Mouse (Mus musculus) kidney, embryonic 15.5 days (tissue): ENCODE measurements around the gene Rd3. TPM values are rescaled to one million over a fixed set of nuclear protein-coding genes. Genes with fewer than 3 reads are reported as not detected.

ENCODE experiments used
- ATAC-seq: fragments of 200-750 bp; cut with Nextera tagmentation; replicated peaks from 2 replicates; pipeline ENCODE4 v1.8.0; 2017; ENCODE audit warnings: moderate TSS enrichment; ENCODE audit not compliant: low FRiP score
- H3K27ac ChIP-seq: fragments of 300-500 bp; sonication (generic); 2 replicates; pipeline ENCODE4 v1.5.1; 2015; ENCODE audit warnings: mild to moderate bottlenecking, inconsistent platforms
- H3K27me3 ChIP-seq: fragments of 300-500 bp; sonication (generic); 2 replicates; pipeline ENCODE4 v1.6.1; 2015; ENCODE audit warnings: inconsistent platforms
- H3K36me3 ChIP-seq: fragments of 300-500 bp; sonication (generic); 2 replicates; pipeline ENCODE4 v1.6.1; 2015; ENCODE audit warnings: inconsistent platforms
- H3K4me1 ChIP-seq: fragments of 300-500 bp; sonication (generic); 2 replicates; pipeline ENCODE4 v1.6.1; 2015; ENCODE audit warnings: inconsistent platforms
- H3K4me2 ChIP-seq: fragments of 300-500 bp; sonication (generic); 2 replicates; pipeline ENCODE4 v1.6.1; 2015; ENCODE audit warnings: moderate library complexity, mild to moderate bottlenecking, inconsistent platforms
- H3K4me3 ChIP-seq: fragments of 300-500 bp; sonication (generic); replicated peaks from 2 replicates; pipeline ENCODE4 v1.5.1; 2015; ENCODE audit warnings: mild to moderate bottlenecking, inconsistent platforms
- H3K9ac ChIP-seq: fragments of 300-500 bp; sonication (generic); 2 replicates; pipeline ENCODE4 v1.6.1; 2015; ENCODE audit warnings: mild to moderate bottlenecking, inconsistent platforms
- H3K9me3 ChIP-seq: fragments of 300-500 bp; sonication (generic); replicated peaks from 2 replicates; pipeline ENCODE4 v1.6.1; 2016; ENCODE audit warnings: inconsistent platforms
- WGBS: fragments of 180-500 bp; shearing (Covaris S2); methylation state at CpG from one replicate; pipeline ENCODE4 v1.1.7; 2015; ENCODE audit warnings: mixed read lengths; 5-methylcytosine and 5-hydroxymethylcytosine counted together
- polyA plus RNA-seq: library from polyadenylated mRNA; unstranded; fragments of >200 nt; fragmentation: Nextera tagmentation; extraction: Ambion mirVana; gene quantifications from 2 replicates; pipeline ENCODE4 v1.2.1, GENCODE M21; 2015

Gene Rd3
- polyA plus RNA-seq, 1 experiment from 2014 or later = 0.45 TPM

GRCm38 (mm10) chr1:191969939-191970338 lies 7.2 kb upstream of the Rd3 start:
- H3K4me3 ChIP-seq = no peak overlapping the region
- no peaks in the 10 kb centered on the region for H3K9me3 ChIP-seq
- no peak overlapping the region for H3K27ac ChIP-seq
- no peak overlapping the region for H3K9ac ChIP-seq
- H3K4me2 ChIP-seq = no peak overlapping the region
- ATAC-seq = no peak
- H3K27me3 ChIP-seq = no peaks in the 10 kb centered on the region
- H3K4me1 ChIP-seq = peaks cover 9% of the 10 kb centered on the region
- H3K36me3 ChIP-seq = no peaks in the 10 kb centered on the region
- 62% methylated on average over 5 of the region's 5 CpGs for WGBS

GRCm38 (mm10) chr1:191974509-191975405 lies 2.4 kb upstream of the Rd3 start:
- Histone ChIP-seq H3K27ac (peak overlapping the region; percentile 46; the same call in 1 of the 2 replicates), H3K36me3 (no peaks in the 10 kb centered on the region), H3K27me3 (no peaks in the 10 kb centered on the region), H3K9ac (no peak overlapping the region), H3K4me2 (no peak overlapping the region), H3K4me3 (no peak overlapping the region), H3K4me1 (peaks cover 22% of the 10 kb centered on the region), H3K9me3 (no peaks in the 10 kb centered on the region)
- WGBS = 51% methylated on average over 13 of the region's 13 CpGs
- ATAC-seq = peak; percentile 79

- Histone ChIP-seq H3K9me3 (no peaks in the 10 kb centered on the region), H3K36me3 (no peaks in the 10 kb centered on the region), H3K27ac (peak overlapping the region; percentile 14; the same call in 1 of the 2 replicates), H3K4me3 (no peak overlapping the region), H3K27me3 (no peaks in the 10 kb centered on the region), H3K4me2 (no peak overlapping the region), H3K9ac (no peak overlapping the region), H3K4me1 (peaks cover 18% of the 10 kb centered on the region)
- 22% methylated on average over 6 of the region's 6 CpGs for WGBS
- peak; percentile 70 for ATAC-seq
Measured at GRCm38 (mm10) chr1:191981426-191982102, 4.4 kb downstream of the Rd3 start.

- H3K4me2 ChIP-seq = no peak overlapping the region
- 74% methylated on average over 8 of the region's 8 CpGs for WGBS
- ATAC-seq = no peak
- peaks cover under 1% of the 10 kb centered on the region; the same call in 1 of the 2 replicates for H3K4me1 ChIP-seq
- H3K36me3 ChIP-seq = no peaks in the 10 kb centered on the region
- H3K9me3 ChIP-seq = no peaks in the 10 kb centered on the region
- H3K27me3 ChIP-seq = no peaks in the 10 kb centered on the region
- H3K4me3 ChIP-seq = no peak overlapping the region
- no peak overlapping the region for H3K27ac ChIP-seq
- no peak overlapping the region for H3K9ac ChIP-seq
Measured at GRCm38 (mm10) chr1:191986674-191987480, 9.7 kb downstream of the Rd3 start.

DNA sequence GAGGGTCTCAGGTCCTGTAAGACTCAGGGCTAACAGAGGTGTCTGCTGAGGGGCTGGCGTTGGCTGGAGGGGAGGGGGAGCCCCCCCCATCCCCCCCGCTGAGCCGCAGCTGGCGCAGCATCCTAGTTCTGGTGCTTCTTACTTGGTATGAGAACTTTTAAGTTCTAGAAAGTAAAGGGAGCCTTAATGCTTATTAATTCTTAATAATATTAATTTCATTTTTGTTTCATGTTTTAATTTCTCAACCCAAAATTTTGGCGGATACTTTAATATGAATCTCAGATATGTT lies 10.3 kb downstream of the Rd3 start:
- ATAC-seq = no peak

DNA sequence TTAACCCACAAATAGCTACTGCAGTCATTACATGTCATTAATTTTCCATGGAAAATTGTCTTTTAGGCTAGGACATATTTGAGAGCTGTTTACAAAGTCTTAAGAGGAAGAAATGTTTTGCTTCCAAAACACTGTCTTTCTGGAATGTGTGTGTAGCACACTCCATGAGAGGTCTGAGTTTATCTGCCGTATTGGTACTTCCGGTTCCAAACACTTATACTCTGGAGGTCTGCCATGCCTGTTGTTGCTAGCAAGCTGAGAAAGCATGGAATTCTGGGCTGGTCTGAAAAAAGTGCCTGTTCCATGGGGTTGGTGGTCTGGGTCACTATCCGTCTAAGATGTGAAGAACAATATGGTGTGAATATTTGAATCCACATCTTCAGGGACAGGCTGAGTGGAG lies 11.5 kb downstream of the Rd3 start:
- Histone ChIP-seq H3K27ac (no peak overlapping the region), H3K27me3 (no peaks in the 10 kb centered on the region), H3K4me2 (no peak overlapping the region), H3K4me1 (peaks cover 9% of the 10 kb centered on the region), H3K36me3 (no peaks in the 10 kb centered on the region), H3K9ac (no peak overlapping the region), H3K4me3 (no peak overlapping the region), H3K9me3 (no peaks in the 10 kb centered on the region)
- no peak for ATAC-seq
- WGBS = 84% methylated on average over 3 of the region's 3 CpGs

More for the DNA sequence above, 10.3 kb downstream of the Rd3 start:
- 64% methylated on average over 5 of the region's 5 CpGs for WGBS
- Histone ChIP-seq H3K4me3 (no peak overlapping the region), H3K4me1 (peaks cover 6% of the 10 kb centered on the region), H3K36me3 (no peaks in the 10 kb centered on the region), H3K9ac (no peak overlapping the region), H3K9me3 (no peaks in the 10 kb centered on the region), H3K4me2 (no peak overlapping the region), H3K27ac (no peak overlapping the region), H3K27me3 (no peaks in the 10 kb centered on the region)

- peaks cover 9% of the 10 kb centered on the region for H3K4me1 ChIP-seq
- no peak overlapping the region for H3K9ac ChIP-seq
- H3K4me2 ChIP-seq = peak overlapping the region; percentile 70
- peak overlapping the region; percentile 56 for H3K4me3 ChIP-seq
- no peaks in the 10 kb centered on the region for H3K9me3 ChIP-seq
- 91% methylated on average over 5 of the region's 5 CpGs for WGBS
- H3K27me3 ChIP-seq = no peaks in the 10 kb centered on the region
- no peak for ATAC-seq
- no peak overlapping the region for H3K27ac ChIP-seq
- no peaks in the 10 kb centered on the region for H3K36me3 ChIP-seq
Measured at GRCm38 (mm10) chr1:191989060-191989459, 11.9 kb downstream of the Rd3 start.

DNA sequence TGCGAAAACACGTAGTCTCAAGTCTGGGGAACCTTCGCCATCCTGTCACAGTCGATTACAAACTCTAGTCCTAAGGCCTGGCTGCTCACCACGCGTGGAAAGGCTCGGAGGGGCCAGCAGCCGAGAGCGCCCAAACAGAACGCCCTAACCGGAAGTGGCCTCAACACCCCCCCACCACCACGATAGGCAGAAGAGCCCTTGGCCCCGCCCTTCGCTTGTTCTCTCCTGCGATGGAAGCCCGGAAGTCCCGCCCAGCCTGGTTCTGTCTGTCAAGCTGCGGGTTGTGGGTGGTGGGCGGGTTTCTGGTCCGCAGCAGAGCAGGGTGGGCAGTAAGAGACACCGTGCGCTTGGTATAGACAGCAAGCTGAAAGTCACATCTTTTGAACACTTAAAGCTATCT lies 12.8 kb downstream of the Rd3 start:
- WGBS = under 1% methylated on average over 22 of the region's 22 CpGs
- Histone ChIP-seq H3K4me3 (peak overlapping the region; percentile 56), H3K9me3 (no peaks in the 10 kb centered on the region), H3K36me3 (no peaks in the 10 kb centered on the region), H3K9ac (peak overlapping the region; percentile 78), H3K27me3 (no peaks in the 10 kb centered on the region), H3K4me2 (peak overlapping the region; percentile 70), H3K27ac (peak overlapping the region; percentile 83), H3K4me1 (peaks cover 9% of the 10 kb centered on the region)
- peak; percentile 96 for ATAC-seq

DNA sequence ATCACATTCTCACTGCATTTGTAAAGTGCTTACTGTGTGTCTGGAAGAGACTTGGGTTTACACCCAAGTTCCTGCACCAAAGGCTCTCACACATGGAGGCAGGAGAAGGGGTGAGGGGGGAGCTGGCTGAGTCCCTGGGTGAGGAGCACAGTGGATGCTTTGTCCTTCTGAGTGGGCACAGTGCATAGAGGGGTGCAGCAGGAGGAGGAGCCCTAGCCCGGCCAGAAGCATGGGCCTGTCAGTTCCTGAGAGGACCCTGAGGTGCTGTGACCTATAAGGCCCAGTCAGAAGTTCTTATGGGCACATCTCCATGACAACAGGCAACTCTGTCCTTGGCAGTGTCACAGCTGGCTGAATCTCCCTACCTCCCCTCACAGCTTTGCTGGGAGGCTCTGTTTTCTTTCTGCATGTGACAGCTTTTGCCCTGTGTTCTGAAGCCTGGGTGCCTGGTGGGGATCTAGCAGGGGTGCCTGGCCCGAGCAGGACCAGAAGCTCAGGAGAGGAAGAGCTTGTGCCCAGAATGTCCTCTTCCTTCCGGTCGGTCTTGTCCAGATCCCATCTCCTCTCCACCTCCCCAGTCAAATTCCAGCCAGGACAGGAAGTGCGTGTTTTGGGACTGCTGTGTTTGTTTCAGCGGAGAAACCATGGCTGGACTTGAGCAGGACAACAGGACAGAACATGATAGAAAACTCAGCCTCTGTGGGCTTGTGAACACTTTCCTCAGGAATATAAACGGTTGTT lies 15.0 kb downstream of the Rd3 start:
- ATAC-seq = no peak; the same call in 1 of the 2 replicates
- H3K9me3 ChIP-seq = 0 out of 2 replicates have a peak, but pooled peaks cover 3% of the 10 kb centered on the region
- H3K4me1 ChIP-seq = peaks cover 9% of the 10 kb centered on the region
- H3K9ac ChIP-seq = no peak overlapping the region
- H3K27ac ChIP-seq = peak overlapping the region; percentile 54
- H3K27me3 ChIP-seq = no peaks in the 10 kb centered on the region
- H3K36me3 ChIP-seq = peaks cover 19% of the 10 kb centered on the region
- no peak overlapping the region for H3K4me3 ChIP-seq
- WGBS = 51% methylated on average over 7 of the region's 7 CpGs
- H3K4me2 ChIP-seq = no peak overlapping the region

DNA sequence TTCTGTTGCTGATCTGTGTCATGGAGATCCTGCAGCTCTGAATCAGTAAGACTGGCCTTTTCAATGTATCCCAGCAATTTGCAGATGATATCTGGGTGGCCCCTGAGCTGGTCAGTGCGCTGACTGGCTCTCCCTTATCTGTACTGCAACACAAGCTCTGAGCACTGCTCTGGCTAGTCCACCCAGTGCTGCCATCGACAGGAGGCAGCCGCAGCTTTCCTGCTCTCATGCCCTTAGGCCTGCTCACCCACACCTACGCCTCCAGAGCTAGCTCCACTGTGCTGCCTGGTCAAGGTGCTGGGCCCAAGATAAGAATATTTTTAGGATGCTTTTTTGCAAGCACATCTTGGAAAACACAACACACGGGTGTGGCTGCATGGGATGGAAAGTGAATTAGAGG lies 17.3 kb downstream of the Rd3 start:
- ATAC-seq = no peak
- 79% methylated on average over 5 of the region's 5 CpGs for WGBS
- Histone ChIP-seq H3K4me1 (peaks cover 9% of the 10 kb centered on the region), H3K4me2 (no peak overlapping the region), H3K9ac (no peak overlapping the region), H3K27ac (no peak overlapping the region), H3K27me3 (no peaks in the 10 kb centered on the region), H3K4me3 (no peak overlapping the region), H3K36me3 (peaks cover 41% of the 10 kb centered on the region), H3K9me3 (0 out of 2 replicates have a peak, but pooled peaks cover 3% of the 10 kb centered on the region)

DNA sequence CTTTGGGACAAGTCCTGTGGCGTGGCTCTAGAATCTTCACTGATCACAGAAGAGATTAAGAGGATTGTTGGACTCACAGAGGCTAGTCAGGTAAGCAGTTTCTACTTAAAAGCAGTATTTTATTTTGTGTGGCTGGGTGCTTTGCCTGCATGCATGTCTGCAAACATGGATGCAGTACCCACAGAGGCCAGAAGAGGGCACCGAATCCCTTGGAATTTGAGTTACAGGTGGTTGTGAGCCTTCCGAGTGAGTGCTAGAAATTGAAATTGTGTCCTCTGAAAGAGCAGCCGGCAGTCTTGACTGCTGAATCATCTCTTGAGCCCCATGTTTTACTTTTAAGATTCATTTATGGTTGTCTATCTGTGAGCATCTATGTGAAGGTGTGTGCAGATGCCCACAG lies 18.3 kb downstream of the Rd3 start:
- H3K9ac ChIP-seq = no peak overlapping the region
- H3K4me2 ChIP-seq = no peak overlapping the region
- H3K4me3 ChIP-seq = no peak overlapping the region
- H3K36me3 ChIP-seq = peaks cover 51% of the 10 kb centered on the region
- peaks cover 9% of the 10 kb centered on the region for H3K4me1 ChIP-seq
- no peak overlapping the region for H3K27ac ChIP-seq
- no peaks in the 10 kb centered on the region for H3K27me3 ChIP-seq
- WGBS = 68% methylated on average over 4 of the region's 4 CpGs
- no peak for ATAC-seq
- H3K9me3 ChIP-seq = 0 out of 2 replicates have a peak, but pooled peaks cover 3% of the 10 kb centered on the region
